Mouse (Mus musculus): ENCODE results near the gene Tex19.2.
"Not testable (repeated sequence)": the region's sequence is repeated elsewhere in the genome, so short reads cannot be mapped to it uniquely, and the experiment has no call there.

GRCm38 (mm10) chr11:121107242-121107641 lies 11.2 kb downstream of the Tex19.2 start:
- not testable (repeated sequence) for TF ChIP-seq POLR2A (IDR thresholded peaks at IDR 0.05; ENCODE audit: borderline replicate concordance, low read depth, low read length); CTCF (IDR thresholded peaks at IDR 0.05; ENCODE audit: low read depth, low read length)
